Mouse (Mus musculus) layer of hippocampus, postnatal 36 days (tissue): ENCODE measurements around the gene Wdtc1. TPM values are rescaled to one million over a fixed set of nuclear protein-coding genes. Genes with fewer than 3 reads are reported as not detected.

Source experiments
- DNase-seq, 2 experiments: peaks; one replicate each; pipeline ENCODE4 v3.0.0; 2022
- total RNA-seq, 2 experiments: library from RNA; stranded (reverse); gene quantifications; 2 replicates each; pipeline ENCODE4 v1.2.3; 2021

Gene Wdtc1
- 10 to 100 TPM; 78.5 to 78.9 TPM for total RNA-seq

DNA sequence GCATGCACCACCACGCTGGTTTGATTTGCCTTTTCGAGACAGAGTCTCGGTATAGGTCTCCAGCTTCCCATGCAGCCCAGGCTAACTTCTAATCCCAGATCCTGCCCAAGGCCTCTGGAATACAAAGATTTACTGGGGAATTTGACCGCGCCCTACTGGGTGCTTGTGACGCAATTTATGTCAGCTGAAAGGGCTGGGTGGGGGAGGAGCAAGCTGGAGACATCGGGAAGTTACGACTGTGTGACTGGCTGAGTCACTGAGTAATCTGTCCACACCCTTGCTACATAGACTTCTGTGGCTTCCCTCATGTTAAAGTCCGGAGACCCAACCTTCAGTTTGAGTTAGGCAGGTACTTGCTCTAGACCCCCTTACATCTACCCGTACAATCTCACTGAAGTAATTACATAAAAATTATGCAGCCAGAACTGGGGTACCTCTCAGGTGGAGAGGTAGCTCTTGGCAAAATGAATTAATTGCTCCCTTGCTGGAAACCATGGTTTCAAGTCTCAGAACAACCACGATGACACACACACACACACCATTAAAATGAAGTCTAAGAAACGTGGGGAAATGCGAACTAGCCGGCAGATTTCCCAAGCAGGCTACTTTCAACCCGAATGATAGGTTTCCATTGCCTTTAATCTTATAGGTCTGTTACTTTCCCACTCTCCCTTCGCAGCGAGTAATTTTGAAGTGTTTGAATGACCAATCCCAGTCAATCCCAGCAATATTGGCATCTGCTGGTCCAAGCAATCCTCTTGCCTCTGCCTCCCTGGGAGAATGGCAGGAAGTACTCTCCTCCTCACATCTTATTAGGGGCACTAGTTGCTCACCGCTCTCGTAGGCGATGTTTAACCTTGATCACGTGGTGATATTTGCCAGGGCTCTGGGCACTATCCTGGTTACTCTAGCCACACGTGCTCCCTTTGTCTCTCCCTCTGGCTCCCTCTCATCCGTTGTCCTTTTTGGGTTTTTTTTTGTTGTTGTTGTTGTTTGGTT lies at the start of gene Wdtc1:
Wdtc1 (minus strand) TSS at position 115 of the 999 bp plus-strand sequence.
- DNase-seq: no peak

DNA sequence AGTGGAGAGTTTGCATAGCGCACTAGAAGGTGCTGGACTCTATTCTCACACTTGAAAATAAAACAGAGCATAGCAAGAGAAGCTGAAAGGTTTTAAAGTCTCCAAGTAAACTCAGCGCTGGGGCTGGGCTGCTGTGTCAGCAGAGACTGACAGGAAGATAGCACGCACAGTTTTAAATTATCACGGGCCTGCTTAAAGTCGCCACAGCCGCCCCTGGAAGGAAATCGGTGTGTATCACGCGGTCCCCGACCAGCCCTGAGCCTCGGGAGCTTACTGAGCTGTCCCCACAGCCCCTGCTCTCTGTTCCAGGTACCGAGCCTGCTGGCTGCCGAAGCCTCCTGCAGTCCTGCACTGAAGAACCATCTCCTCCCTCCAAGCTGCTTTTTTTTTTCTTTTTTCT lies 48.7 kb upstream of the Wdtc1 start:
- no peak for DNase-seq

DNA sequence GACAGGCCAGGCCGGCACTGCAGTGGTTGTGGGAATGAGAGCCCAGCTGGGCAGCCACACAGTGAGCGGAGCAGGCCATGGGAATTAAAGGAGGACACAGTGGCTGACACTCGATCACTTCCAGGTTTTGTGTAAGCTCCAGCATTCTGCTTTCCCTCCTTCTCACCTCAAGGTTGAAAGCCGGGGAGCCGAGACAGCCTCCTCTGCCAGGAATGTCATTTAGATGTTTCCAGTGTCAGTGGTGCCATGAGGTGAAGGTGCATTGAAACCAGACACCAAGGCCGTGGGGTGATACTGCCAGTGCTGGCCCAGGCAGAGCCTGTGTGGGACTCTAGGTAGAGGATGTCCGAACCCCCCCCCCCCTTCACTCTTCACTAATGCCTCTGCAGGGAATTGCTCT lies 46.8 kb upstream of the Wdtc1 start:
- no peak for DNase-seq

DNA sequence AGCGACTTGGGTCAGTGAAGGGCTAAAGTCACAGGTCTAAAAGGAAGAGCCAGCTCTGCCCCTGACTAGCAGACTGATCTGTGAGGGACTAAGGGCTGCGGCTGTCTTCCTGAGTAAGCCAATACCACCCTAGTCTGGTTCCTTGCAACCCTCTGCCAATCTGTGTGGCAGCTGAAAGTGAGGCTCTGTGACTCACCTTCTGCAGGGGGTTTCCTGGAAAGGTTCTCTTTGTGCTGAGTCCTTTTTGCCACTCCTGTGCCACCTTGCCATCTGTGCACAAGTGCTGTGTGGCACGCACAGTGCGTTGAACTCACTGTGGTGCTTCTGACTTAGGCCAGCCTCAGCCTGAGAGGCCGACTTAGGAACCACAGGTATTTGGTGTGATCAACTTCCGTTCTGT lies 46.2 kb upstream of the Wdtc1 start:
- DNase-seq: no peak

DNA sequence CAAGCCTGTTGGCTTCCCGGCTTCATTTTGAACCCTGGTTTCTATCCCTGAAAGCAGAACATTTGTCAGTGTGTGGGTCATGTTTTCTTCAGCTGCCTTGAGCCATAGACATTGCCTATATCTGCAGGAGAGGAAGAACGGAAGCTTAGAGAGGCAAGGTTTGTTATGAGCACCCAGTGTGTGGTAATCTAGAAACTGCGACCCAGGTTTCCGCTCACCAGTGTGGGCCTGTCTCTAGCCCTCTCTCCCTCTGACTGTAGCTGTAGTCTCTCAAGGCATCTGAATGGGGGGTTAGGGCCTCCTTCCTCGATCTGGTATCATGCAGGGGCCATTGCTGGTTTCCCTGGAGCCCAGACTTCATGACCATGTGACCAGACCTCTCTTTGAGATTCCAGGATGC lies 45.3 kb upstream of the Wdtc1 start:
- DNase-seq: no peak

DNA sequence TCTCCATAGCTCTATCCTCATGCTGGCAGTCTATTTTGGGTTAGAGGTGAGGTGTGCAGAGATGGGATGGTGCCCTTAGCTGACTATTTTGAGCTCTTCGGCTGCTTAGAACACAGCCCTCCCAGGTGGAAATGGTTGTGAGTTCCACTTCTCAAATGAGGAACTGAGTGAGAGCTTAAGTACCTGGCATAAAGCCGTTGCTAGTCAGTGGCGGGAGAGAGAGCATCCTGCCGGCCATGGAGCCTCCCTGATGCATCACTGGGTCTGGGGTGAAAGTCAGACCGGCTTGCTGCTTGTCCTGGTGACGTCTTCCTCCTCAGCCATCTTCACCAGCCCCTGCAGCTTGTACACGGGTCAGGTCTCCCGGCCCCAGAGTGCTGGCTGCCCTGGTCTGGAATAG lies 44.7 kb upstream of the Wdtc1 start:
- DNase-seq: no peak

DNA sequence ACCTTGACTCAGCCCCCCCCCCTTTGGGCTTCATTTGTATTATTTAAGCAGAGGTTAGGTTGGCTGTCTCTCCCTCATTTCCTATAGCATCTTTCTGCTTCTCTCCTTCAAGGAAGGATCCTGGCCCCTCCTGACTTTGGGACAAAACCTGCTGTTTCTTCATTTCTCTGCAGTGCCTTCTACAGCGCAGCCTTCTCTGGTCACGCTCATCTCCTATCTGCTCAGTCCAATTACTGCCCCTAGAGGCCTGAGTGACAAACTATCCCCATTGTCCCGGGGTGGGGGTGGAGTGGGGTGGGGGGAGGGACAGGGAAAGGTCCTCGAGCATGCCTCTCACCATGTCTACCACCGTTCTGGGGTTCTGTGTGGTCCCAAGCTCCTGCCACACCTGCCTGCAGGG lies 44.0 kb upstream of the Wdtc1 start:
- no peak for DNase-seq

DNA sequence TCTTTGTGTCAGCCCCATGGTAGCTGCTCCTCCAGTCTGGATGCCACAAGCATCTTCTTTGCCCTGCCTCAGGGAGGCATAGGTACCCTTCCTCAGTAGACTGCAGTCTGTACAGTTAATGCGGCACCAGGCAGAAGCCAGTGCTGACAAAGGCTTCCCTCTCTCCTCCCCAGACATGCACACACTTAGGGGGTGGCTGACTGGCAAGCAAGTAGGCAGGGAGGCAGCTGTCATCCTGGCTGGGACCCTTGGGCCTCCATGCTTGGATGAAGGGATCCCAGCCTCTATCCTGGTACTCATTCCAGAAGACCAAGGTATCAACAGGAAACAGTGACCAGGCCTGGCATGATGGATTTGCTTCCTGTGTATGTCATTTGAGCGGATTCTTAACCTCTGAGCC lies 42.8 kb upstream of the Wdtc1 start:
- no peak for DNase-seq

DNA sequence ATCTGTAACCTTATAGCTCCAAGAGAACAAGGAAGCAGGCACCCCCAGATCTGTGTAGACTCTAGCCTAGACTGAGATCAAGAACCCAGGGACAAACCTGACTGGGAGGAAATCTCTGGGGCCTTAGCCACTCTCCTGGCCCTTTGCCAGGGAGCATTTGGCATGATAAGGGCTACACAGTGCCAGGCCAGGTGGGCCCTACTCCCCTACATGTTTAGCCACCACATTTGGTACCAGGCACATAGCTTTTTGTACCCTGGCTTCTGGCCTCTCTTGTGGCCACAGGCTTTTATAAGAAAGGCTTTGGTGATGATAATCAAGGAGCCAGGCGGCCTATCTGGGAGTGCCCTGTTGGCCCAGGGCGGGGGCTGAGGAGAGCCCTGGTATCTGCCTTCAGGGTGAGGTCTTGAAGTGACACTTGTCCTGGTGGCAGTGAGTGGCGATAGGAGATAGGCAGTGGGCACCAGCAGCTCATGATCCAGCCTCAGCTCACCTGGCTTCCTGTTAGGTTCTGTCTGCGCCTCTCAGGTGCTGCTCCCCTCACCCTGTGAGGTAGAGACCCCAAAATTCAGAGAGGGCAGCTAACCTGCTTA lies 41.8 kb upstream of the Wdtc1 start:
- no peak for DNase-seq

DNA sequence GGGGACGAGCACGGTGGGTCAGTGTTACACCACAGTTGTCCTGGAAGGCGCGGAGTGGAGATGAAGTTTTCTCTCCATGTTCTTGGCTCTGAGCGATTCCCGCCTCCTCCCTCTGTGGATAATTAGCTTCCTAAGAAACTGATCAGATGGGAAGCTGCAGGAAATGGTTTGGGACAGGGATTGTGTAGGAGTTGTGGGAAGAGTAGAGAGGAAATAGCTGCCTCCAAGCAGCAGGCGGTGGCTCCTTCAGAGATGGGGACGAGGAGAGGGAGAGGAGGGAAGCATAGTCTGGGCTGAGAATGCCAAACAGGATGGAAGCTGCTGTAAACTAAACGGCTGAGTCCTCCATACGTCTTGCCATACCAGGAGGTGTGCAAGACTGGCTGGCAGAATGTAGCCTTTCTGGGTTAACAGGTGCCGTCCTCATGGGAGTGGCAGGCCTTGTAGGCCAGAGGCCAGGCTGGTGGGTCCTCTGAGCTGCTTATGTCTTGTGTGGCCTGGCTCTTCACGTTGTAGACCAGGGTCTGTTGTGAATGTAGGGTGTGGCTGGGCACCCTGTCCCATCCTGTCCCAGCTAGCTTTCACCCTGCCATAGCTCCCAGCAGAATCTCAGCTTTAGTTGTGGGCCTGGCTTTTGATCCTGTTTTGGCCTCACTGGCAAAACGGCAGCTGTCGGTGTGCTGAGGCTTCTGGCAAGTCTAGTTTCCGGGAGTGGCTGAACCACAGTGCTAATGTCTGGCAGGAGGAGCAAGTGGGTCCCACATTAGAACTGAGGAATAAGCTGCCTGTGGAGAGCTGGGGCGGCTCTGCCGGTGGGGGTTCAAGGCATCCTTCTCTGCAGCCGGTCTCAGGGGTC lies 38.1 kb upstream of the Wdtc1 start:
- DNase-seq: peak; percentile 47 to 50

DNA sequence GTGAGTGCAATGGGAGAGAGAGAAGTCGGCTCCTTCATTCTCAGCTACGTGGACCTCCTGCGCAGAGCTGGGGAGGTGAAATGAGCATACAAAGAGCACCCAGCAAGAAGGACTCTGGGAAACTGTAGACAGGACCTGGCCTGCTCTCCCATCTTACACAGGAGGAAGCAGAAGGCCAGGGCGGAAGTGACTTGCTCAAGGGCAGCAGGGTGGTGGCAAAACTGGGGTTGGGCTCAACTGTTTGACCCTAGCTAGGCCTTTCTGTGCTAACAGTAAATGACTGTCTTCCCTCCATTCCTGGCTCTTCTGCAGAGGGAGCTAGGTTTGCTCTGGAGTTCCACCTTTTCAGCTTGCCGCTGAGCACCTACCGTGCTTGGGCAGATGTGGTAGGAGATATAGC lies 37.3 kb upstream of the Wdtc1 start:
- no peak for DNase-seq

DNA sequence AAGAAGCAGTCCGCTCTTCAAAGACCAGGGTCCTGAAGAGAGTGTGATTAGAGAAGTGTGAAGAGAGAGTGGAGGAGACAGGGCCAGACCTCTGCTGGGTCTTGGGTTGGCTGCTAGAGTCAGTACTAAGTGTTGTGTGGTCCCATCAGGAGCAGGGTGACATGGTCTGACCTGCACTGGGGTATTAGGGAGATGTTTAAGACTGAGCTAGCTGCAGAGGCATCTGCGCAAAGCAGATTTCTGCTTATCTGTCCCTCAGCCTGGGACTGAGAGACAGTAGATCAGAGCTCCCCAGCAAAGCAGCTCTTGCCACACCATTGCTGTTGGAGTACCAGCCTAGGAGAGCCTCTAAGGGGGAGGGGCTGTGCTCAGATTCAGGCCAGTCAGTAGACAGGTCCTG lies 36.8 kb upstream of the Wdtc1 start:
- DNase-seq: no peak

DNA sequence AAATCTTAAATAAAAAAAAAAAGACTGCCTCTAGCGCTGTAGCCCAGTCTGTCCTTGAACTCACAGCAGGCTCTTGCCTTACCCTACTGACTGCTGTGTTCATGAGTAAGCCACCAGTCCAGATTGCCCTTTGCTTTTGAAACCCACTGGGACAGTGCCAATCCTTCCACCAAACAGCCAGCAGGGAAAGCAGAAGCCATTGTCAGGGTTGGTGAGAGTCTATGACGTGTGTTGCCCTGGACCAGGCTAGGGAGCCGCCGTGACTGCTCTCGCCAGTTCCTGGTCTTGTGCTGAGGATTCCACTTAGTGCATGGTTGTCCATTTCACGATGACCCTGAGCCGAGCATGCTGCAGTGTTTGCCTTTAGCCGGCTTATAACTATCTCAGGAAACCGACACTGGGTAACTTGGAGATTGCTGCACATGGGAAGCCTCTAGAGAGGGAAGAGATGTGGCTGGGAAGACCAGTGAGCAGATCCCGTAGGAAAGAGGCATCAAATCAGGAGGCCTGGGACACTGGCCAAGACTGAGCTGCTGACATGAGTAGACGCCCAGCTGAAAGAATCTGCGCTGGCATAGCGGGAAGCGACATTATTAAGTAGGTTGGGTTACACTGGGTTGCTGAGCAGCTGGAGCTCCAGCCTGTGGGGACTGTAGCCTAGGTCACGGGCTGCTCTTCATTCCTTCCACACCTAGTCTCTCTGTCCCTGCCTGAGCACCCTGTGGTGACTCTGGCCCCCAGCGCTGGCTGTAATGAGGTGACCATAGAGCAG lies 35.7 kb upstream of the Wdtc1 start:
- no peak for DNase-seq

DNA sequence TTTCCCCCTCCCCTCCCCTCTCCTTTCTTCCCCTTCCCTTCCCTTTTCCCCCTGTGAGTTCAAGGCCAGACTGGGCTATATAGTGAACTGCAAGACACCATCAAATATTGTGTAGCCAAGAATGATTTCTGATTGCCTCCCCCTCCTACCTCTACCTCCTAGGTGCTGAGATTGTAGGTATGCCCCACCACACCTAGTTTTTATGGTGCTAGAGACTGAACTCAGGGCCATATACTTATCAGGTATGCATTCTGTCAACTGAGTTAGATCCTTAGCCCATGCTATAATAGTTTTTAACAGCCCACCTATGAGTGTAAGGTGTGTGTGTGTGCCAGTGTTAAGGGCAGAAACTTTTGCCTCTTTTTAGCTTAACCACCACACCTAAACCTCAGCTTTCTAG lies 33.8 kb upstream of the Wdtc1 start:
- DNase-seq: no peak

DNA sequence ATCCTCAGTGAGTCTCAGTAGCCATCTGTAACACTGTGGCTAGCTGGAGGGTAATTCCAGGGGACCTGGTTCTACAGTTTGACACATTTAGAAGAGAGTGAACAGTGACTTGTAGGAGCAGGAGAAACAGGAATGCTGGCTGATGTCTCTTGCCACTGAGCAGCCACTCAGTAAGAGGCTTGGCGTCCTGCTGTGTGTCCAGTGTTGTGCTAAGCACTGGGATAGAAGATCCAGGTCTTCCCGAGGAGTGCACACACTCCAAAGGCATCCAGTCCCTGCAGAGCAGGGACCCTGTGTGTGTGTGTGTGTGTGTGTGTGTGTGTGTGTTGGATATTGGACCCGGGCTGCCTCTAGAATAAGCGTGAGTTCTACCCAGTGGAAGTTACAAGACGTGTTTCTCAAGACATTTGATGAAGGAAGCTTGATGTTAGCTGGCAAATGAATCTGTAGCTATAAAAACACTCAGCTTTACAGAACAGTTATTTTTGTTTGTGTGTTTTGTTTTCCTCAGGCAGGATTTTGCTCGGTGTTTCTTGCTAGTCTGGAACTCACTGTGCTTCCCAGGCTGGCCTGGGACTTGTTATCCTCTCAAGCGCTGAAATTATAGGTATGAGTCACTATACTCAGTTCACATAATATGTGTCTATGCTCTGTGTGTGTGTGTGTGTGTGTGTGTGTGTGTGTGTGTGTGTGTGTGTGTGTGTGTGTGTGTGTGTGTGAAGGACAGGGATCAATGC lies 32.9 kb upstream of the Wdtc1 start:
- DNase-seq: no peak

DNA sequence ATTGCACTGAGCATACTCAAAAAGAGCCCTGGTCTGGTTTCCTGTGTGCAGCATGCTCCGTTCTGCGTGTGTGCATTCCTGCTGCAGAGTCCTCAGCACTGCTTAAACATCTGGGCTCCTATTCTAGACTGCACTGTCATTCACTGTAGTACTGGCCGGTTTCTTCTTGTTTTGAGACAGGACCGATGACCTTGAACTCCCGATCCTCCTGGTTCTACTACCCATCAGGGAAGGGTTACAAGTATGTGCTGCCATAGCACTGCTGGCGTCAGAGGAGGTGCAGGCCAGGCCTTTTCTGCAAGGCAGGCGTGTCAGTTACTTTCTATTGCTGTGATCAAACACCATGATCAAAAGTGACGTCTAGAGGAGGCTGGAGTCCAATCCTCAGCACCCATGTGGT lies 27.9 kb upstream of the Wdtc1 start:
- DNase-seq: no peak

DNA sequence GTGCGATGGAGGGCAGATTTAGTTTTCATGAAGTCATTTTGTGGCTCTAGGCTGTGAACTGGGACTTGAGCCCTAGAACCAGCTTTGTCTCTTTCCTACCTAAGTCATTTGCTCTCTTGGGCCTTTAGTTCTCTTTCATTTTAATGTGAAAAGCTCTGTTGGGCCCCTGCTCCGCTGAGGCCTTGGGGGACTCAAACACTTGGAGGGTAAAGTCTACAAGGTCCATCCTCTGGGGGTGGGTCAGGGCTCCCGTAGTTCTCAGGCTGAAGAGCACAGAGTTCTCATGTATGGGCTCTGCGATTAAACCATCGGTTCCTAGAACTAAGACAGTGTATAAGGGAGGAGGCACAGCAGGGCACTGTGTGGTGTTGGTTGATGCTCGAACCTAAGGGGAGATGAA lies 27.3 kb upstream of the Wdtc1 start:
- DNase-seq: no peak

DNA sequence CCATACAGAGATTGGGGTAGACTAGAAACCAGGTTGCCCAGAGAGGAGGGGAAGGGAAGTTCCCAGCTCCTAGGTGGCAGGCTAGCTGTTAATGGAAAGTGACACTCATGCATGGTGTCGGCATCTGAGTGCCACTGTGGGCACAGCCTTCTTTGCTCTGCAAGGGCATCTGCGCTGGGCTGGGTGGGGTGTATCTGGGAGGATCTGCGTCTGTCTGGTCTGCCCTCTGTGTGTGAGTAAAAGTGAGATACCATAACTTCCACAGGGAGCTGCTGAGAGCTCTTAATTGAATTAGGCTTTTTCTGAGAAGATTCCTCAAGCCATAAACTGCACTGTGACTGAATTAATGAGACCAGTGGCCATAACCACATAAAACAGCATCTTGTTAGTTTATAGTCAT lies 26.6 kb upstream of the Wdtc1 start:
- no peak for DNase-seq

DNA sequence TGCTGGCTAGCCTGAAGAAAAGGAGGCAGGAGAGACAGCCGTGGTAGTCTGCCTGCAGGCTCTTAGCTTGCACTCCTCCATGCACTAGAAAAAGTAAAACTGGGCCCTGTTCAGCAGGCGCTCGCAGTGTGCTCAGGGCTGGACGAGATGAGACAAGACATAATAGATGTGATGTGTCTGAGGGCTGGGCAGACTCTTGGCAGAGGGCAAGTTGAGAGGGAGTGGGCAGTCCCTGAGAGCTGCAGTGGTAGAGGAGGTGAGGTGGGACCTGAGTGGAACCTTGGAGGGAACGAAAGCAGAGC lies 25.7 kb upstream of the Wdtc1 start:
- DNase-seq: no peak

DNA sequence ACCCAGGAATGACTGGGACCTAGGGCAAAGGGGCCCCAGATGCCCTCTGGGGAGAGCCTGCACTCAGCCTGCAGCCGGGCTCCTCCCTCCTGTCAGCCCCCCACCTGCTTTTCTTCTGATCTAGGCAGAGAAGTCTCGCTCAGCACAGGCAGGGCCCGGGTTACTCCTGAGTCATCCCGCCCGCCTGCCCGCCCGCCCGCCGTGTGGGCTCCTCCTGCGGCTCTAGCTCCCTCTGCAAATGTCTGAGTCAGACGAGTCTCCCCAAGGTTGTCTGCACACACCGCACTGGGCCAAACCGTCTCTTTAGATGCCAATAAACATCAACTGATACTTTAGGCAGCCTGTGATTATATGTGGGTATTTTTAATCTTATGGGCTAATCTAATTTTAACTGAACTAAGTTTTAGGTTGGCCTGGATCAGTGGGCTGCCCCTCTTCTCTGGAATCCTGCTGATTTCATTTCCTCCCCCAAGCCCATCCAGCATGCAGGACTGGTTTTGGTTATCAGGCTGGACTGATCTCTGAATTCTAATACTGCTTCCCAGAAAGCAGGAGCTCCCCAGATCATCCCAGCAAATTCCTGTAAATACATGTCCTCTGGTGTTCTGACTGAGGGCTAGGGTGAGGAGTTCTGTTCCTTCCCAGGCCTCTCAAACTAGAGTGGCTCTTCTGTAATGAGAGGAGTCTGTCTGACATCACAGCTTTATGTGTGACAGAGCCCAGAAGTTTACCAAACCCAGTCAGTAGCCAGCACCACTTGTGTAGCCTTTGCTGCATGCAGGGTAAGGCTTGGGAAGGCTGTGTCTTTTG lies 25.2 kb upstream of the Wdtc1 start:
- no peak for DNase-seq
